Mouse (Mus musculus) ES-E14 (cell line): ENCODE results near the gene Serpine3. TPM values are rescaled to one million over a fixed set of nuclear protein-coding genes. Genes with fewer than 3 reads are reported as not detected.
"Not testable (repeated sequence)": the region's sequence is repeated elsewhere in the genome, so short reads cannot be mapped to it uniquely, and the experiment has no call there.

ENCODE experiments used
- DNase-seq: peaks from one replicate; pipeline ENCODE4 v3.0.0-alpha.2; 2013; ENCODE audit warnings: low read depth, low spot score
- H3K27ac ChIP-seq: 2 replicates; pipeline ENCODE4 v1.5.1; 2012; ENCODE audit warnings: low read depth, mild to moderate bottlenecking, low read length, moderate library complexity, mixed read lengths; ENCODE audit not compliant: poor library complexity, insufficient read depth, severe bottlenecking
- H3K36me3 ChIP-seq: 2 replicates; pipeline ENCODE4 v1.6.1; 2012; ENCODE audit warnings: mild to moderate bottlenecking, low read length, moderate library complexity, mixed read lengths; ENCODE audit not compliant: control insufficient read depth, poor library complexity, insufficient read depth, severe bottlenecking
- H3K4me1 ChIP-seq, 2 experiments: fragments of 150-350 bp in 1 of 2; sonication (generic) in 1 of 2; 2 replicates each; pipeline ENCODE4 v1.6.1; 2012; ENCODE audit warnings: low read length in 2 of 2, mild to moderate bottlenecking in 1 of 2, mixed read lengths in 1 of 2; ENCODE audit not compliant: control insufficient read depth in 2 of 2, insufficient read depth in 2 of 2, poor library complexity in 1 of 2
- H3K4me3 ChIP-seq, 2 experiments: fragments of 150-350 bp in 1 of 2; sonication (generic) in 1 of 2; 2 replicates each; pipeline ENCODE4 v1.5.1; 2012; ENCODE audit warnings: low read length in 2 of 2, low read depth in 1 of 2, mild to moderate bottlenecking in 1 of 2, mixed read lengths in 1 of 2; ENCODE audit not compliant: insufficient read depth in 1 of 2, poor library complexity in 1 of 2, severe bottlenecking in 1 of 2
- H3K9ac ChIP-seq: 2 replicates; pipeline ENCODE4 v1.6.1; 2012; ENCODE audit warnings: low read depth, mild to moderate bottlenecking, low read length, mixed read lengths; ENCODE audit not compliant: poor library complexity, insufficient read depth, severe bottlenecking
- H3K9me3 ChIP-seq: fragments of 150-350 bp; sonication (generic); 2 replicates; pipeline ENCODE4 v1.6.1; 2012; ENCODE audit warnings: low read depth, mild to moderate bottlenecking, low read length; ENCODE audit not compliant: control insufficient read depth, insufficient read depth
- CHD2 ChIP-seq: IDR thresholded peaks from 2 replicates; pipeline ENCODE4 v1.6.1; 2014; ENCODE audit warnings: mild to moderate bottlenecking, low read depth, low read length, inconsistent platforms
- HCFC1 ChIP-seq: IDR thresholded peaks from 2 replicates; pipeline ENCODE4 v1.6.1; 2012; ENCODE audit warnings: low read length, inconsistent platforms, borderline replicate concordance; ENCODE audit not compliant: insufficient read depth
- MAFK ChIP-seq: IDR thresholded peaks from 2 replicates; pipeline ENCODE4 v1.6.1; 2014; ENCODE audit warnings: mild to moderate bottlenecking, low read depth, low read length, inconsistent platforms; ENCODE audit not compliant: insufficient read depth
- ZC3H11A ChIP-seq: IDR thresholded peaks from 2 replicates; pipeline ENCODE4 v1.6.1; 2012; ENCODE audit warnings: low read depth, mild to moderate bottlenecking, inconsistent platforms, low read length, borderline replicate concordance
- ZNF384 ChIP-seq: IDR thresholded peaks from 2 replicates; pipeline ENCODE4 v1.6.1; 2012; ENCODE audit warnings: low read depth, low read length, inconsistent platforms
- in situ Hi-C, 2 experiments: fragments of 600-800 bp; cut with MboI; formaldehyde crosslinking; loops; one replicate each; pipeline ENCODE4 v1.15.1; 2025; ENCODE audit warnings: low sequenced_read_pairs in 2 of 2, inconsistent platforms in 1 of 2; ENCODE audit not compliant: unreplicated experiment in 2 of 2
- total RNA-seq: library from RNA; depleted of rRNA; stranded (reverse); fragments of 300-350 nt; gene quantifications from 2 replicates; pipeline ENCODE4 v1.2.3, GENCODE M21; 2012

The Serpine3 gene
- total RNA-seq, 1 experiment, result not detected

DNA sequence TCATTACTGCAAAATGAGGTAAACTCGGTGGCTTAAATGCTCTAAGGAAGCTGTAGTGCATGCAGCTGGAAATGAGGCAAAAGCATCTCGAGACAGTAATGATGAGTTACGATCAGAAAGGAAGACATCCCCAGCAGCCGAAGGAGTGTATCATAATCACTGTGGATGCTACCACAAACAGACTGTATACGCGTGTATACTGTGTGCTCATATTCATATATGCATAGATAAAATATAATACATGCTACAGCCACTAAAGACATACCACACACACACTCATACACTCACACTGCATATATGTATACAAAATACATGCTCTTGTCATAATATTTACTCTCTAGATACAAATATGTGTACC lies 25.1 kb upstream of the Serpine3 start:
- no peak overlapping the region for H3K9ac ChIP-seq

GRCm38 (mm10) chr14:62639111-62639510 lies 24.4 kb upstream of the Serpine3 start:
- DNase-seq, result no peak
- no peak overlapping the region for H3K27ac ChIP-seq
- no peak overlapping the region for H3K9ac ChIP-seq
- H3K4me1 ChIP-seq, result no peaks in the 10 kb centered on the region
- no peaks in the 10 kb centered on the region for H3K9me3 ChIP-seq
- TF ChIP-seq MAFK (no peak), ZNF384 (no peak)
- in situ Hi-C loops, result no loop called here
- no peak overlapping the region for H3K4me3 ChIP-seq
- H3K36me3 ChIP-seq, result no peaks in the 10 kb centered on the region

More for the DNA sequence above, 25.1 kb upstream of the Serpine3 start:
- H3K36me3 ChIP-seq, result no peaks in the 10 kb centered on the region
- no peak for TF ChIP-seq CHD2
- no peak for TF ChIP-seq ZNF384
- no peak for TF ChIP-seq MAFK
- no peaks in the 10 kb centered on the region for H3K4me1 ChIP-seq
- no peak overlapping the region for H3K27ac ChIP-seq
- DNase-seq, result no peak
- H3K9me3 ChIP-seq, result no peaks in the 10 kb centered on the region
- H3K4me3 ChIP-seq, result no peak overlapping the region
- in situ Hi-C loops, result no loop called here

- in situ Hi-C loops, result no loop called here
- H3K27ac ChIP-seq, result no peak overlapping the region
- TF ChIP-seq CHD2 (no peak), HCFC1 (no peak), MAFK (no peak), ZNF384 (no peak), ZC3H11A (no peak)
- H3K4me1 ChIP-seq, result no peaks in the 10 kb centered on the region
- no peaks in the 10 kb centered on the region for H3K9me3 ChIP-seq
- no peak for DNase-seq
- no peaks in the 10 kb centered on the region for H3K36me3 ChIP-seq
- H3K9ac ChIP-seq, result no peak overlapping the region
- no peak overlapping the region for H3K4me3 ChIP-seq
Measured at GRCm38 (mm10) chr14:62639551-62639950, 23.9 kb upstream of the Serpine3 start.

DNA sequence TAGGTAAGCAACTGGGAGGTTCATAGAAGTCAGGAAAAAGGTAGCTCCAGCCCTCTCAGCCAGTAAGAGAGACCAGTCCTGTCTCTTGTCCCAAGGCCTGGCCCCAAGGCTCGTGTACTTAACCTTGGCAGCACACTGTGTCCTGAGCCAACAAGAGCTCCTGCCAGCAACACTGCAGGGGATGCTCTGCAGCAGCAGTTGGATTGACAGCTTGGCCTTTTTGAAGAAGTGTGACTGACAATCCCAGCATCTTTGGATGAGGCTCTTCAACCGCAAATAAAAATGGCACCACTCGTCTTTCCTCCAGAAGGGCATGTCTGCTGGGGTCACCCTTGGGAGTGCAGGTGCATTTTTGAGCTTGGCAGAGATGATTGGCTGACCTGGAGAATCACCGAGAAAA lies 23.1 kb upstream of the Serpine3 start:
- in situ Hi-C loops, result no loop called here
- no peak overlapping the region for H3K9ac ChIP-seq
- no peak overlapping the region for H3K27ac ChIP-seq
- no peaks in the 10 kb centered on the region for H3K36me3 ChIP-seq
- H3K4me1 ChIP-seq, result no peaks in the 10 kb centered on the region
- TF ChIP-seq MAFK (no peak), HCFC1 (no peak), ZNF384 (no peak), CHD2 (no peak), ZC3H11A (no peak)
- H3K9me3 ChIP-seq, result no peaks in the 10 kb centered on the region
- no peak for DNase-seq
- no peak overlapping the region for H3K4me3 ChIP-seq

- in situ Hi-C loops, H3K9ac ChIP-seq, H3K4me1 ChIP-seq, DNase-seq, H3K9me3 ChIP-seq, H3K36me3 ChIP-seq, H3K4me3 ChIP-seq, H3K27ac ChIP-seq: not testable (repeated sequence)
Measured at GRCm38 (mm10) chr14:62642368-62642767, 21.1 kb upstream of the Serpine3 start.
